Mouse (Mus musculus): ENCODE results near the gene Gm11060.

DNA sequence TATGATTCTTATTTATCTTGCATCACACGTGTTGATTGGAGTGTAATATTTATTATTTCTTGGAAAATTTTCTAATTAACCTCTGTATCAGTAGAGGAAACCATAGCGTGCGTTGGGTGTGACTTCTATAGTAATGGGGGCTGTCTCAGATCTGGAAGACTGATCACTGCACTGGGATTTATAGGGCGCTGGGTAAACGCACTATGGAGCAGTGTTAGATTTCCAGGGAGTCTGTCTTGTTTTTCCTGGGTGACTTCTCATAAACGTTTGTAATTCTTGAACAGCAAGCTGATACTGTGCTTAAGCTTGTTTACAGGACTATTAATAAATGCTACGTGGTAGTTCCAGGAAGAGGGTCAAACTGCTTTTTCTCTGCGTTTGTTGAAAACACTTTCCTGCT is 25.9 kb downstream of the Gm11060 start:
- TF ChIP-seq CTCF (IDR thresholded peaks at IDR 0.05; ENCODE audit: insufficient read depth, low read depth, low read length) (no peak), POLR2A (IDR thresholded peaks at IDR 0.05; ENCODE audit: insufficient read depth, low read depth, low read length) (no peak)

Data from olfactory bulb, adult 2 months (tissue).